Mouse (Mus musculus) olfactory bulb, adult 2 months (tissue): ENCODE measurements at regions not wholly inside any gene's neighbourhood (a gene's known extent, or its start where the extent isn't known, plus 50 kb on each side); places are given as distances from the start of the nearest gene placed in this dataset.

Source experiments
- CTCF ChIP-seq: fragments of 200-500 bp; IDR thresholded peaks from 2 replicates; pipeline ENCODE4 v1.5.1; 2012; ENCODE audit warnings: low read depth, mild to moderate bottlenecking, low read length, moderate library complexity; ENCODE audit not compliant: insufficient read depth
- POLR2A ChIP-seq: fragments of 200-500 bp; IDR thresholded peaks from 2 replicates; pipeline ENCODE4 v1.6.1; 2012; ENCODE audit warnings: mild to moderate bottlenecking, low read depth, low read length, moderate library complexity; ENCODE audit not compliant: insufficient read depth

GRCm38 (mm10) chr9:27568372-27569053 is 171.9 kb downstream of the Spata19 start:
- no peak for TF ChIP-seq POLR2A
- no peak for TF ChIP-seq CTCF
